Mouse (Mus musculus) forebrain, embryonic 10.5 days (tissue): ENCODE data around the gene Impad1. TPM values are rescaled to one million over a fixed set of nuclear protein-coding genes. Genes with fewer than 3 reads are reported as not detected.
A peak's percentile ranks its signal among the peaks of the same experiment; 100 is the strongest.

Experiments
- DNase-seq: peaks from one replicate; pipeline ENCODE4 v3.0.0-alpha.2; 2017; ENCODE audit warnings: low spot score; ENCODE audit errors: extremely low spot score
- H3K27ac ChIP-seq: fragments of 300-500 bp; sonication (generic); 2 replicates; pipeline ENCODE4 v1.5.1; 2016; ENCODE audit warnings: mild to moderate bottlenecking
- H3K27me3 ChIP-seq: fragments of 300-500 bp; sonication (generic); 2 replicates; pipeline ENCODE4 v1.6.1; 2016; ENCODE audit warnings: mild to moderate bottlenecking; ENCODE audit not compliant: poor library complexity, severe bottlenecking
- H3K36me3 ChIP-seq: fragments of 300-500 bp; sonication (generic); replicated peaks from 2 replicates; pipeline ENCODE4 v1.6.1; 2016; ENCODE audit warnings: mild to moderate bottlenecking, moderate library complexity
- H3K4me1 ChIP-seq: fragments of 300-500 bp; sonication (generic); 2 replicates; pipeline ENCODE4 v1.6.1; 2016
- H3K4me3 ChIP-seq: fragments of 300-500 bp; sonication (generic); 2 replicates; pipeline ENCODE4 v1.5.1; 2016; ENCODE audit warnings: mild to moderate bottlenecking, moderate library complexity
- H3K9me3 ChIP-seq: fragments of 300-500 bp; sonication (generic); 2 replicates; pipeline ENCODE4 v1.6.1; 2016; ENCODE audit warnings: mild to moderate bottlenecking, moderate library complexity
- WGBS: fragments of 180-500 bp; shearing (Covaris S2); methylation state at CpG from one replicate; pipeline ENCODE4 v1.1.7; 2016; 5-methylcytosine and 5-hydroxymethylcytosine counted together
- polyA plus RNA-seq: library from polyadenylated mRNA; unstranded; fragments of >200 nt; fragmentation: Nextera tagmentation; extraction: Ambion mirVana; gene quantifications from 2 replicates; pipeline ENCODE4 v1.2.1, GENCODE M21; 2016

Impad1 gene
- 32.4 and 34.9 TPM in 2 replicates for polyA plus RNA-seq

GRCm38 (mm10) chr4:4792992-4793834 is at the start of gene Impad1:
Gene Impad1 (minus strand): TSS chr4:4793355.
- H3K4me3 ChIP-seq = peak within 1 kb of the TSS; percentile 93
- H3K4me1 ChIP-seq = peaks cover 22% of the 10 kb centered on the region
- WGBS = under 1% methylated on average over 48 of the region's 48 CpGs
- peaks cover 20% of the 10 kb centered on the region for H3K36me3 ChIP-seq
- peak; percentile 84 for DNase-seq
- H3K27me3 ChIP-seq = no peaks in the 10 kb centered on the region
- peak within 1 kb of the TSS; percentile 96 for H3K27ac ChIP-seq
- H3K9me3 ChIP-seq = peaks cover 7% of the 10 kb centered on the region; the same call in 1 of the 2 replicates

GRCm38 (mm10) chr4:4840145-4840544 is 47.0 kb upstream of the Impad1 start:
- H3K27ac ChIP-seq = no peak overlapping the region
- no peaks in the 10 kb centered on the region for H3K36me3 ChIP-seq
- no peaks in the 10 kb centered on the region for H3K9me3 ChIP-seq
- peaks cover 3% of the 10 kb centered on the region; the same call in 1 of the 2 replicates for H3K4me1 ChIP-seq
- H3K4me3 ChIP-seq = no peak overlapping the region
- no peaks in the 10 kb centered on the region for H3K27me3 ChIP-seq
- no peak for DNase-seq
- 56% methylated on average over 1 of the region's 1 CpGs for WGBS

GRCm38 (mm10) chr4:4833789-4834295 is 40.7 kb upstream of the Impad1 start:
- WGBS = 82% methylated on average over 5 of the region's 5 CpGs
- no peak overlapping the region for H3K27ac ChIP-seq

GRCm38 (mm10) chr4:4828131-4828530 is 35.0 kb upstream of the Impad1 start:
- DNase-seq = no peak
- H3K4me1 ChIP-seq = no peaks in the 10 kb centered on the region
- no peak overlapping the region for H3K4me3 ChIP-seq
- 85% methylated on average over 2 of the region's 2 CpGs for WGBS
- H3K27me3 ChIP-seq = no peaks in the 10 kb centered on the region
- no peaks in the 10 kb centered on the region for H3K9me3 ChIP-seq
- no peak overlapping the region for H3K27ac ChIP-seq
- no peaks in the 10 kb centered on the region for H3K36me3 ChIP-seq

More at GRCm38 (mm10) chr4:4833789-4834295, 40.7 kb upstream of the Impad1 start:
- DNase-seq = no peak
- Histone ChIP-seq H3K4me3 (no peak overlapping the region), H3K4me1 (no peaks in the 10 kb centered on the region), H3K36me3 (no peaks in the 10 kb centered on the region), H3K27me3 (no peaks in the 10 kb centered on the region), H3K9me3 (no peaks in the 10 kb centered on the region)

- no peaks in the 10 kb centered on the region for H3K9me3 ChIP-seq
- WGBS = 92% methylated on average over 1 of the region's 1 CpGs
- no peaks in the 10 kb centered on the region for H3K4me1 ChIP-seq
- no peak overlapping the region for H3K27ac ChIP-seq
- no peak overlapping the region for H3K4me3 ChIP-seq
- H3K36me3 ChIP-seq = no peaks in the 10 kb centered on the region
- H3K27me3 ChIP-seq = no peaks in the 10 kb centered on the region
- DNase-seq = no peak
These were observed 29.0 kb upstream of the Impad1 start for GRCm38 (mm10) chr4:4822119-4822518.

GRCm38 (mm10) chr4:4792141-4792991 is 789 bp downstream of the Impad1 start:
- Histone ChIP-seq H3K27me3 (no peaks in the 10 kb centered on the region), H3K27ac (peak overlapping the region; percentile 96), H3K36me3 (peaks cover 28% of the 10 kb centered on the region), H3K4me3 (peak overlapping the region; percentile 93), H3K4me1 (peaks cover 22% of the 10 kb centered on the region), H3K9me3 (peaks cover 15% of the 10 kb centered on the region; the same call in 1 of the 2 replicates)
- WGBS = 1% methylated on average over 61 of the region's 61 CpGs
- DNase-seq = peak; percentile 56

GRCm38 (mm10) chr4:4791180-4791579 is 2.0 kb downstream of the Impad1 start:
- Histone ChIP-seq H3K36me3 (peaks cover 39% of the 10 kb centered on the region), H3K27ac (no peak overlapping the region), H3K27me3 (no peaks in the 10 kb centered on the region), H3K4me3 (peak overlapping the region; percentile 93), H3K9me3 (peaks cover 20% of the 10 kb centered on the region; the same call in 1 of the 2 replicates), H3K4me1 (peaks cover 22% of the 10 kb centered on the region)
- 92% methylated on average over 1 of the region's 1 CpGs for WGBS
- no peak for DNase-seq

- H3K9me3 ChIP-seq = peaks cover 45% of the 10 kb centered on the region
- WGBS = 88% methylated on average over 2 of the region's 2 CpGs
- no peak overlapping the region for H3K27ac ChIP-seq
- H3K4me1 ChIP-seq = peaks cover 6% of the 10 kb centered on the region; the same call in 1 of the 2 replicates
- peaks cover 84% of the 10 kb centered on the region for H3K36me3 ChIP-seq
- H3K4me3 ChIP-seq = no peak overlapping the region
- no peaks in the 10 kb centered on the region for H3K27me3 ChIP-seq
- no peak for DNase-seq
These were observed 8.0 kb downstream of the Impad1 start for GRCm38 (mm10) chr4:4785169-4785568.

GRCm38 (mm10) chr4:4784305-4784704 is 8.8 kb downstream of the Impad1 start:
- Histone ChIP-seq H3K4me1 (no peaks in the 10 kb centered on the region), H3K27me3 (no peaks in the 10 kb centered on the region), H3K36me3 (peaks cover 81% of the 10 kb centered on the region), H3K4me3 (no peak overlapping the region), H3K9me3 (peaks cover 40% of the 10 kb centered on the region), H3K27ac (no peak overlapping the region)
- WGBS = 91% methylated on average over 1 of the region's 1 CpGs
- DNase-seq = no peak

GRCm38 (mm10) chr4:4783686-4783957 is 9.5 kb downstream of the Impad1 start:
- peaks cover 74% of the 10 kb centered on the region for H3K36me3 ChIP-seq
- no peak for DNase-seq

GRCm38 (mm10) chr4:4782882-4783685 is 10.1 kb downstream of the Impad1 start:
- H3K4me3 ChIP-seq = no peak overlapping the region
- no peak for DNase-seq
- 92% methylated on average over 4 of the region's 4 CpGs for WGBS
- H3K36me3 ChIP-seq = peaks cover 70% of the 10 kb centered on the region
- peaks cover 36% of the 10 kb centered on the region for H3K9me3 ChIP-seq
- H3K27ac ChIP-seq = no peak overlapping the region
- no peaks in the 10 kb centered on the region for H3K4me1 ChIP-seq
- H3K27me3 ChIP-seq = no peaks in the 10 kb centered on the region

More at GRCm38 (mm10) chr4:4783686-4783957, 9.5 kb downstream of the Impad1 start:
- H3K4me3 ChIP-seq = no peak overlapping the region
- no peaks in the 10 kb centered on the region for H3K4me1 ChIP-seq
- H3K27ac ChIP-seq = no peak overlapping the region
- H3K27me3 ChIP-seq = no peaks in the 10 kb centered on the region
- H3K9me3 ChIP-seq = peaks cover 39% of the 10 kb centered on the region

- no peak overlapping the region for H3K4me3 ChIP-seq
- DNase-seq = no peak
- H3K36me3 ChIP-seq = peaks cover 74% of the 10 kb centered on the region
- H3K9me3 ChIP-seq = peaks cover 20% of the 10 kb centered on the region
- H3K27ac ChIP-seq = no peak overlapping the region
- no peaks in the 10 kb centered on the region for H3K4me1 ChIP-seq
- H3K27me3 ChIP-seq = no peaks in the 10 kb centered on the region
These were observed 13.8 kb downstream of the Impad1 start for GRCm38 (mm10) chr4:4779265-4779770.
